Mouse (Mus musculus): Measurements from ENCODE around the gene Gfpt1. TPM values are rescaled to one million over a fixed set of nuclear protein-coding genes. Genes with fewer than 3 reads are reported as not detected.
"Not testable (repeated sequence)": the region's sequence is repeated elsewhere in the genome, so short reads cannot be mapped to it uniquely, and the experiment has no call there.

Gene Gfpt1
- polyA plus RNA-seq, 1 experiment from 2014 or later, result 20.7 TPM

GRCm38 (mm10) chr6:87090877-87091276 lies 48.2 kb downstream of the Gfpt1 start:
- Histone ChIP-seq H3K36me3 (peaks cover 63% of the 10 kb centered on the region), H3K27ac (no peak overlapping the region), H3K4me1 (no peaks in the 10 kb centered on the region), H3K4me3 (no peak overlapping the region), H3K9me3 (replicated peaks) (no peaks in the 10 kb centered on the region), H3K27me3 (ENCODE audit: low read depth, poor library complexity, severe bottlenecking) (no peaks in the 10 kb centered on the region)
- DNase-seq (ENCODE audit: low spot score), result no peak
- WGBS, result 94% methylated on average over 3 of the region's 3 CpGs

- H3K4me1 ChIP-seq, result no peaks in the 10 kb centered on the region
- 90% methylated on average over 5 of the region's 5 CpGs for WGBS
- no peaks in the 10 kb centered on the region for H3K9me3 ChIP-seq (replicated peaks)
- DNase-seq (ENCODE audit: low spot score), result no peak
- H3K4me3 ChIP-seq, result no peak overlapping the region
- no peak overlapping the region for H3K27ac ChIP-seq
- peaks cover 48% of the 10 kb centered on the region for H3K36me3 ChIP-seq
- no peaks in the 10 kb centered on the region for H3K27me3 ChIP-seq (ENCODE audit: low read depth, poor library complexity, severe bottlenecking)
Observed at GRCm38 (mm10) chr6:87092476-87092875, 49.8 kb downstream of the Gfpt1 start.

- H3K27me3 ChIP-seq (ENCODE audit: low read depth, poor library complexity, severe bottlenecking); H3K4me3 ChIP-seq; H3K27ac ChIP-seq; H3K9me3 ChIP-seq (replicated peaks); DNase-seq (ENCODE audit: low spot score); H3K4me1 ChIP-seq: not testable (repeated sequence)
- 93% methylated on average over 8 of the region's 8 CpGs for WGBS
- H3K36me3 ChIP-seq, result peaks cover 37% of the 10 kb centered on the region
Observed at GRCm38 (mm10) chr6:87093631-87094030, 51.0 kb downstream of the Gfpt1 start.

GRCm38 (mm10) chr6:87099261-87099660 lies 56.6 kb downstream of the Gfpt1 start:
- Histone ChIP-seq H3K27ac (no peak overlapping the region), H3K9me3 (replicated peaks) (no peaks in the 10 kb centered on the region), H3K27me3 (ENCODE audit: low read depth, poor library complexity, severe bottlenecking) (no peaks in the 10 kb centered on the region), H3K36me3 (no peaks in the 10 kb centered on the region), H3K4me3 (no peak overlapping the region), H3K4me1 (peaks cover 33% of the 10 kb centered on the region)
- peak; percentile 26 for DNase-seq (ENCODE audit: low spot score)
- 35% methylated on average over 3 of the region's 3 CpGs for WGBS

- 83% methylated on average over 7 of the region's 7 CpGs for WGBS
- 0 out of 2 replicates have a peak overlapping the region, but pooled peaks have one; percentile 7 for H3K27ac ChIP-seq
Observed at GRCm38 (mm10) chr6:87099671-87100296, 57.1 kb downstream of the Gfpt1 start.

GRCm38 (mm10) chr6:87100297-87101020 lies 57.8 kb downstream of the Gfpt1 start:
- DNase-seq (ENCODE audit: low spot score), result no peak
- Histone ChIP-seq H3K36me3 (no peaks in the 10 kb centered on the region), H3K27ac (0 out of 2 replicates have a peak overlapping the region, but pooled peaks have one; percentile 7), H3K9me3 (replicated peaks) (no peaks in the 10 kb centered on the region), H3K4me3 (no peak overlapping the region), H3K4me1 (peaks cover 33% of the 10 kb centered on the region), H3K27me3 (ENCODE audit: low read depth, poor library complexity, severe bottlenecking) (no peaks in the 10 kb centered on the region)
- 78% methylated on average over 9 of the region's 9 CpGs for WGBS

More at GRCm38 (mm10) chr6:87099671-87100296, 57.1 kb downstream of the Gfpt1 start:
- no peaks in the 10 kb centered on the region for H3K36me3 ChIP-seq
- DNase-seq (ENCODE audit: low spot score), result no peak
- no peaks in the 10 kb centered on the region for H3K27me3 ChIP-seq (ENCODE audit: low read depth, poor library complexity, severe bottlenecking)
- no peaks in the 10 kb centered on the region for H3K9me3 ChIP-seq (replicated peaks)
- H3K4me1 ChIP-seq, result peaks cover 33% of the 10 kb centered on the region
- no peak overlapping the region for H3K4me3 ChIP-seq

- Histone ChIP-seq H3K27me3 (ENCODE audit: low read depth, poor library complexity, severe bottlenecking) (no peaks in the 10 kb centered on the region), H3K4me3 (peak overlapping the region; percentile 36), H3K27ac (peak overlapping the region; percentile 81), H3K4me1 (peaks cover 33% of the 10 kb centered on the region), H3K9me3 (replicated peaks) (no peaks in the 10 kb centered on the region), H3K36me3 (no peaks in the 10 kb centered on the region)
- DNase-seq (ENCODE audit: low spot score), result peak; percentile 89
- 13% methylated on average over 12 of the region's 12 CpGs for WGBS
Observed at GRCm38 (mm10) chr6:87101281-87101954, 58.8 kb downstream of the Gfpt1 start.

- peak overlapping the region; percentile 58 for H3K27ac ChIP-seq
- WGBS, result 37% methylated on average over 4 of the region's 4 CpGs
Observed at GRCm38 (mm10) chr6:87101955-87102353, 59.3 kb downstream of the Gfpt1 start.

GRCm38 (mm10) chr6:87102421-87102911 lies 59.8 kb downstream of the Gfpt1 start:
- 23% methylated on average over 7 of the region's 7 CpGs for WGBS
- peaks cover 33% of the 10 kb centered on the region for H3K4me1 ChIP-seq

More at GRCm38 (mm10) chr6:87101955-87102353, 59.3 kb downstream of the Gfpt1 start:
- no peaks in the 10 kb centered on the region for H3K9me3 ChIP-seq (replicated peaks)
- H3K36me3 ChIP-seq, result no peaks in the 10 kb centered on the region
- peaks cover 33% of the 10 kb centered on the region for H3K4me1 ChIP-seq
- DNase-seq (ENCODE audit: low spot score), result peak; percentile 49
- H3K4me3 ChIP-seq, result no peak overlapping the region
- H3K27me3 ChIP-seq (ENCODE audit: low read depth, poor library complexity, severe bottlenecking), result no peaks in the 10 kb centered on the region

GRCm38 (mm10) chr6:87103314-87103713 lies 60.7 kb downstream of the Gfpt1 start:
- WGBS, result 72% methylated on average over 1 of the region's 1 CpGs
- H3K4me3 ChIP-seq, result no peak overlapping the region
- no peaks in the 10 kb centered on the region for H3K36me3 ChIP-seq
- no peaks in the 10 kb centered on the region for H3K9me3 ChIP-seq (replicated peaks)
- no peak for DNase-seq (ENCODE audit: low spot score)
- no peaks in the 10 kb centered on the region for H3K27me3 ChIP-seq (ENCODE audit: low read depth, poor library complexity, severe bottlenecking)
- 0 out of 2 replicates have a peak overlapping the region, but pooled peaks have one; percentile 50 for H3K27ac ChIP-seq
- peaks cover 33% of the 10 kb centered on the region for H3K4me1 ChIP-seq

More at GRCm38 (mm10) chr6:87102421-87102911, 59.8 kb downstream of the Gfpt1 start:
- H3K27ac ChIP-seq, result peak overlapping the region; percentile 58
- no peak overlapping the region for H3K4me3 ChIP-seq
- no peaks in the 10 kb centered on the region for H3K27me3 ChIP-seq (ENCODE audit: low read depth, poor library complexity, severe bottlenecking)
- H3K9me3 ChIP-seq (replicated peaks), result no peaks in the 10 kb centered on the region
- H3K36me3 ChIP-seq, result no peaks in the 10 kb centered on the region
- no peak for DNase-seq (ENCODE audit: low spot score)

- Histone ChIP-seq H3K4me1 (peaks cover 29% of the 10 kb centered on the region), H3K9me3 (replicated peaks) (no peaks in the 10 kb centered on the region), H3K36me3 (no peaks in the 10 kb centered on the region), H3K27me3 (ENCODE audit: low read depth, poor library complexity, severe bottlenecking) (no peaks in the 10 kb centered on the region), H3K27ac (no peak within 1 kb of the TSS), H3K4me3 (no peak within 1 kb of the TSS)
- 83% methylated on average over 11 of the region's 11 CpGs for WGBS
- no peak for DNase-seq (ENCODE audit: low spot score)
Observed at GRCm38 (mm10) chr6:87104123-87104796, 61.6 kb downstream of the Gfpt1 start, which contains the start of gene D6Ertd527e. Gene D6Ertd527e (plus strand): TSS chr6:87104746.

- Histone ChIP-seq H3K27ac (peak overlapping the region; percentile 36; the same call in 1 of the 2 replicates), H3K9me3 (replicated peaks) (no peaks in the 10 kb centered on the region), H3K4me1 (peaks cover 12% of the 10 kb centered on the region), H3K36me3 (no peaks in the 10 kb centered on the region), H3K4me3 (no peak overlapping the region), H3K27me3 (ENCODE audit: low read depth, poor library complexity, severe bottlenecking) (no peaks in the 10 kb centered on the region)
- no peak for DNase-seq (ENCODE audit: low spot score)
- 95% methylated on average over 1 of the region's 1 CpGs for WGBS
Observed at GRCm38 (mm10) chr6:87111493-87111892, 68.8 kb downstream of the Gfpt1 start.
